Mouse (Mus musculus) 3134 (cell line): ENCODE data around the gene Vps37b.

Source experiments
- DNase-seq: peaks from one replicate; pipeline ENCODE4 v3.0.0-alpha.2; 2011; ENCODE audit warnings: low spot score; ENCODE audit not compliant: insufficient read length; ENCODE audit errors: extremely low read depth

Vps37b gene

GRCm38 (mm10) chr5:124046741-124047401 lies 14.8 kb upstream of the Vps37b start:
- peak; percentile 94 for DNase-seq

GRCm38 (mm10) chr5:124045453-124046010 lies 13.5 kb upstream of the Vps37b start:
- DNase-seq, result no peak

DNA sequence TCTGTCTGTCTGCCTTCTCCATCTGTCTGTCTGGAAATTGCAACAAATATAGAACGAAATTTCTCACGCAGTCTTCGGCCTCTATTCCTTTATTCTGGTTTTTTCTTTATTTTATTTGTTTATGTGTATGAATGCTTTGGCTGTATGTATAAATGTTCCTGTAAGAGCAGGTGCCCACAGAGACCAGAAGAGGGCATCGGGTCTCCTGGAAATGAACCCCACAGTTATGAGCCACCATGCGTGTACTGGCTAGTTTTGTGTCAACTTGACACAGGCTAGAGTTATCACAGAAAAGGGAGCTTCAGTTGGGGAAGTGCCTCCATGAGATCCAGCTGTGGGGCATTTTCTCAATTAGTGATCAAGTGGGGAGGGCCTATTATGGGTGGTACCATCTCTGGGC lies 11.9 kb upstream of the Vps37b start:
- DNase-seq, result no peak

DNA sequence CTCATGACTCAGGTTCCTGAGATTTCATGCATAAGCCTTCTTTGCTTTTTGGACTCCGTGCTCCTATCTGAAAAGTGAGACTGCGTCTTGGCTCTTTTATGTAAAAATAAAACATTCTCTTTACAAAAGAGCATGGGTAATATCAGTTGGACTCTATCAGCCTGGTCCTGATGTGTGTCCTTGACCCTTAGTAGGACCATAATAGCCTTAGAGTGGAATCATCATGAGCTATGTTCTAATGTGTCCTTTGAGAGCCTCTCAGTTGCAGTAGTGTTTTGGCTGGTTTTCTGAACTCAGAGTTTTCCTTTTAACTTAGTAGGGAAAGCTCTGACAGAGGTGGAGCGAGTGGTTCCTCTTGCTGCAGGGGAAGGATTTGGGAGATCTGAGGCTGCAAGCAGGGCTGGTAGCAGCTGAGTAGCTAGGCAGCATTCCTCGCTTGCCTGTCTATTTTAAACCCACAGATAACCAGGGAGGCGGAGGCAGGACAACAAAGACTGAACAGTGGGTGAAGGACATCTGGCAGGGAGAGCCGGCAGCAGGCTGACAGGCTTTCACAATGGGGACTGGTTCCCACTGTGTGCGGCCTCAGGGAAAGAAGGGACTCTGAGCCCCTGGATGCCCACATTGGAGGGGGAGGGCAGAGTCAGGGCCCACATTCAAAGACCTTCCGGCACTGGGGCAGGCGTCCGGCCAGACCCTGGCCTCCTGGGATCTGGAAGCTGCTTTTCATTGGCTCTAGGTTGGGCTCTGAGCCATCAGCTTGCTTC lies 11.3 kb upstream of the Vps37b start:
- DNase-seq, result peak; percentile 81

- DNase-seq, result no peak
Observed at GRCm38 (mm10) chr5:124041097-124041496, 9.0 kb upstream of the Vps37b start.

GRCm38 (mm10) chr5:124039602-124040001 lies 7.5 kb upstream of the Vps37b start:
- no peak for DNase-seq

GRCm38 (mm10) chr5:124036836-124037235 lies 4.8 kb upstream of the Vps37b start:
- DNase-seq, result no peak

DNA sequence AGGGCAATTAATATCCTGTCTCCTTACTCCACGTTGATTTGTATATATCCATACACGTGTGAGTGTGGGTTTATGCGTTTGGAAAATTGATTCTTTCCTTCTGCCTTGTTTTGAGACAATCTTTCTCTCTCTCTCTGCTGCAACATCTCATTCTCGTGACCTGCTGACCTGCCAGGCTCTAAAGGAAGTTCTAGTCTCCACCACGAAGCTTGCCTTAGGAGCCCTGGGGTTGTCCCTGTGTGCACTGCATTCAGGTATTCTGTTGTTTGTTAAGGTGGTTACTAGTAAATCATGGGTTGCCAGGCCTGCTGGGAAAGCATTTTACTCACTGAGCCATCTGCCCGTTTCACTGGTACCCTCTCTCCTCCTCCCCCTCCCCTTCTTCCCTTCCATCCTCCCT lies 4.3 kb upstream of the Vps37b start:
- no peak for DNase-seq

GRCm38 (mm10) chr5:124035806-124036205 lies 3.7 kb upstream of the Vps37b start:
- DNase-seq, result no peak

DNA sequence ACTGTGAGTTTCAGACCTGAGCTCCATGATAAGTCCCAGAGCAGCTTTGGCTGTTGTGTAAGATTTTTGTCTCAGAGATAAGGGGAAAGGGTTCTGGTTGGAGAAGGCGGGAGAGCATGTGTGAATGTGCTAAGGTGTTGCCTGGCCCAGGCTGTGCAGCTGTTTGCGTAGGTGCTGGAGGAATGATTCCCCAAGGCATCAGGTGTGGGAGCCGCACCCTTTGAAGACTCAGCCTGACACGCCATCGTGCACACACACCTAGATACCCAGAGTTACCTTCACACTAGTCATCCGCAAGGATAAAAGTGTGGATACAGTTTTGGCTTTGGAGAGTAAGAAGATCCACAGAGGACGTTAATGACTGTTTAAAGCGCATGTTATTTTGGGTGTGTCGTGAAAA lies 3.3 kb upstream of the Vps37b start:
- DNase-seq, result no peak

- no peak for DNase-seq
Observed at GRCm38 (mm10) chr5:124034471-124034870, 2.4 kb upstream of the Vps37b start.

DNA sequence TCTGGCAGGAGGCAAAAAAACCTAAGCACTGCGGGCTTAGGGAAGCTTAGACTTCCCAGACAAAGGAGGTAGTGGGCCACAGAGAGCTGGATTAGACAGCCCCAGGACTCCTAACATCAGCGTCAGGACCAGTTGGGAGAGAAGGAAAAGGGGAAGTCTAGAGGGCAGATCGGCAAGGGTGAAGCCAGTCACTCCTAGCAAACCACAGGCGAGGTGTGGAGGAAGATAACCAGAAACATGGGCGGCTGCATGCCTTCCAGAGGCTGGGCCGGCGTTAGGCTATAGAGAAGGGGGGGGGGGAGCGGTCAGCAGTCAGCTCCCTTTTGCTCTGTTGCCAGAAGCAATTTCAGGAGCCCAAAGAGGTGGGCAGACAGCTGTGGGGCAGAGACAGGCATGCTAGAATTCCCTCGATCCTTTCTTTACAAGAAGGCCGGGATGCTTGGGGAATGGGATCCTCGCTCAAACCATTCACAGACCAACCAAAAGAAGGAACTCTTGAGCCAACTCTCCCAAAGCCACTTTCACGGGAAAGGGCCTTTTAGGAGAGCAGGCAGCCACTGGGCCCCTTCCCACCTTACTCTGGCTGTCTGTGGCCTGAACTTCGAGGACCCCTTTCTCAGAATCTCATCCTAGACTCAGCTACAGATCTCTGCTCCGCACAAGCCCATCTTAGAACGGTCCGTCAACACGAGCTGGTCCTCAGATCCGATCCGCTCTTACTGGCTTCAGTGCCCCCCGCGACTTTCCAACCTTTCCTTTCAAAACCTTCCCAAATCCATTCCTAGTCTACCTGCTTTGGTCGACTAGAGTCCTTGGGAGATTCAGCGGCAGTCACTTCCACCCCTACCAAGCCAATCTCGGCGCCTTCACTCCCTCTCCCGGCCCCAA lies 758 bp downstream of the Vps37b start:
- peak; percentile 57 for DNase-seq

GRCm38 (mm10) chr5:124030386-124031067 lies 1.5 kb downstream of the Vps37b start:
- DNase-seq, result no peak

GRCm38 (mm10) chr5:124029220-124030035 lies 2.6 kb downstream of the Vps37b start:
- peak; percentile 60 for DNase-seq

DNA sequence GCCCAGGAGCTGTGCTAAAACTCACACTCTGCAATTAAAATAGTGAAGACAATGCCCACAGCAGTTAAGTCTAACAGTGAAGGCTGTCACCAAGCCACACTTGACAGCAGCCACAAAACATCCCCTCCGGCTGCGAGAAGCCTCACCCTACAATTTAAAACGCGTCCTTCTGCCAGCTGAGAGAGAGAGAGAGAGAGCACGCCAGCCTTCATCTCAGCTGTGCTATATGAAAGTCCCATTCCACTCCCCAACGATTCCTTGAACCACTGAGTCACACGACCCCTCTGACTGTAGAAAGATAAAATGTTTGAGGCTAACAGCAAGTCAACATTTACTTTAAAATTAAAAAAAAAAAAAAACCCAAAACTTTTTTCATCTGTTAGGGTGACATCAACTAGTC lies 3.4 kb downstream of the Vps37b start:
- DNase-seq, result no peak

GRCm38 (mm10) chr5:124027702-124028470 lies 4.2 kb downstream of the Vps37b start:
- DNase-seq, result no peak

DNA sequence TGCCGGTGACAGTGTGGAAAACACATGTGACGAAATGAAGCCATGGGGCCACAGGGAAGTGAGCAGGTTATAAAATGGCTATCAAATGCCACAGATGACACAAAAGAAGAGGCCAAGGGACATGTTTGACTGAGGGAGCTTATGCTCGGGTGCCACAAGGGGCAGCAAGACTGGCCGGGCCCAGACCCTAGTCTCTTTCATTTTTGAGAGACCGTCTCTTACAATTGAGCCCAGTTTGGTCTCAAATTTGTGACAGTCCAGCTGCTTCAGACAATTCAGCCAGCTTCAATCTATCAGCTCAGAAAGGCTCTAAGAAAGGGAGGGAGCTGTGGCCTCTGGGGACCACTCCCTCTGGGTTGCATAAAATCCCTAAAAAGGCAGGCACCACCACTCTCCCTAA lies 5.5 kb downstream of the Vps37b start:
- DNase-seq, result no peak

GRCm38 (mm10) chr5:124025587-124026441 lies 6.3 kb downstream of the Vps37b start:
- no peak for DNase-seq
